Mouse (Mus musculus) testis, postnatal 14 days (tissue): ENCODE measurements around the gene Ddx17.

Source experiments
- DNase-seq: peaks from one replicate; pipeline ENCODE4 v3.0.0; 2021; ENCODE audit warnings: low spot score

Ddx17 gene

GRCm38 (mm10) chr15:79518571-79518970 is 28.0 kb downstream of the Ddx17 start:
- no peak for DNase-seq

GRCm38 (mm10) chr15:79517710-79518109 is 28.8 kb downstream of the Ddx17 start:
- DNase-seq: no peak

- DNase-seq: peak; percentile 69
Observed at GRCm38 (mm10) chr15:79516171-79517096, 30.1 kb downstream of the Ddx17 start, which contains the start of gene Kdelr3. Gene Kdelr3 (plus strand): TSS chr15:79516411.

GRCm38 (mm10) chr15:79513940-79514339 is 32.6 kb downstream of the Ddx17 start:
- DNase-seq: peak; percentile 53

GRCm38 (mm10) chr15:79511553-79512320 is 34.8 kb downstream of the Ddx17 start:
- DNase-seq: peak; percentile 84

- no peak for DNase-seq
Observed at GRCm38 (mm10) chr15:79510425-79510824, 36.1 kb downstream of the Ddx17 start.

- no peak for DNase-seq
Observed at GRCm38 (mm10) chr15:79509998-79510397, 36.5 kb downstream of the Ddx17 start.

- no peak for DNase-seq
Observed at GRCm38 (mm10) chr15:79507055-79507828, 39.3 kb downstream of the Ddx17 start.

- no peak for DNase-seq
Observed at GRCm38 (mm10) chr15:79506460-79506859, 40.1 kb downstream of the Ddx17 start.

- DNase-seq: peak; percentile 69
Observed at GRCm38 (mm10) chr15:79505616-79506283, 40.8 kb downstream of the Ddx17 start.

- DNase-seq: no peak
Observed at GRCm38 (mm10) chr15:79504707-79505452, 41.7 kb downstream of the Ddx17 start, which contains the start of gene Kcnj4. Gene Kcnj4 (minus strand): TSS chr15:79505241.

- DNase-seq: no peak
Observed at GRCm38 (mm10) chr15:79503438-79503837, 43.1 kb downstream of the Ddx17 start.

GRCm38 (mm10) chr15:79502891-79503341 is 43.6 kb downstream of the Ddx17 start:
- no peak for DNase-seq

GRCm38 (mm10) chr15:79500110-79500509 is 46.4 kb downstream of the Ddx17 start:
- no peak for DNase-seq

GRCm38 (mm10) chr15:79493527-79493926 is 53.0 kb downstream of the Ddx17 start:
- DNase-seq: no peak

- DNase-seq: no peak
Observed at GRCm38 (mm10) chr15:79489463-79489862, 57.1 kb downstream of the Ddx17 start.

- DNase-seq: peak; percentile 49
Observed at GRCm38 (mm10) chr15:79481181-79481688, 65.3 kb downstream of the Ddx17 start.
